In genomic region chr17:67274531-67275094, GRCm38 (mm10) we compare ENCODE assay signal across 8 mouse cellular contexts.
DNase-seq lines count a peak whose midpoint lies in the region; ATAC-seq and TF ChIP-seq lines count a peak whose summit lies in the region.
"Had no signal": no experiment of that assay in that cellular context is flagged by ENCODE, and none has a peak within 500 bp of the region (broad histone marks: within the 10 kb centered on the region; RNA-seq: fewer than 3 reads in every experiment).

No protein-coding gene starts in this region.

- peak overlapping the region; percentile 21; the same call in 1 of the 2 replicates for H3K27ac ChIP-seq in layer of hippocampus, adult 2 months
- 0 out of 2 replicates have a peak overlapping the region, but pooled peaks have one; percentile 38 for H3K27ac ChIP-seq in neural tube, embryonic 12.5 days
- H3K27ac ChIP-seq in lung, postnatal 0 days (ENCODE audit: low read length): no peak overlapping the region

- H3K4me2 ChIP-seq in neural tube, embryonic 12.5 days (replicated peaks): no peak overlapping the region
- H3K4me2 ChIP-seq in lung, postnatal 0 days (replicated peaks; ENCODE audit: low read depth, low read length): no peak overlapping the region

- WGBS in neural tube, embryonic 12.5 days: 60% methylated on average over 21 of the region's 21 CpGs
- 34% methylated on average over 21 of the region's 21 CpGs for WGBS in lung, postnatal 0 days

- H3K9me3 ChIP-seq in neural tube, embryonic 12.5 days: no peaks in the 10 kb centered on the region
- H3K9me3 ChIP-seq in lung, postnatal 0 days (ENCODE audit: low read length): no peaks in the 10 kb centered on the region

- peak; percentile 26 for DNase-seq in adrenal gland, adult 8-10 months
- DNase-seq in adrenal gland, postnatal 36 days: peak; percentile 51 to 58
- DNase-seq in gastrocnemius, adult 18-20 months (ENCODE audit: low spot score): peak; percentile 77
- peak; percentile 29 to 48 for DNase-seq in layer of hippocampus, adult 2 months (ENCODE audit: low spot score in 2 of 2)
- DNase-seq in lung, postnatal 0 days (ENCODE audit: low spot score): no peak
- no peak for DNase-seq in yolk sac, embryonic 10.5 days (ENCODE audit: low spot score)

- no peaks in the 10 kb centered on the region for H3K4me1 ChIP-seq in neural tube, embryonic 12.5 days
- peaks cover 9% of the 10 kb centered on the region; the same call in 1 of the 2 replicates for H3K4me1 ChIP-seq in lung, postnatal 0 days (ENCODE audit: insufficient read depth, low read depth, low read length)

- H3K27me3 ChIP-seq in neural tube, embryonic 12.5 days (replicated peaks): no peaks in the 10 kb centered on the region
- H3K27me3 ChIP-seq in lung, postnatal 0 days (replicated peaks; ENCODE audit: insufficient read depth, low read length): no peaks in the 10 kb centered on the region

- no peak for TF ChIP-seq EP300 in lung, postnatal 0 days (IDR thresholded peaks at IDR 0.05)

- TF ChIP-seq CTCF in layer of hippocampus, adult 2 months (conservative IDR thresholded peaks at IDR 0.05): no peak
- TF ChIP-seq CTCF in lung, postnatal 0 days (IDR thresholded peaks at IDR 0.05): no peak

- no peaks in the 10 kb centered on the region for H3K36me3 ChIP-seq in neural tube, embryonic 12.5 days
- H3K36me3 ChIP-seq in lung, postnatal 0 days (ENCODE audit: insufficient read depth, low read length): no peaks in the 10 kb centered on the region

- H3K9ac ChIP-seq in neural tube, embryonic 12.5 days: no peak overlapping the region
- H3K9ac ChIP-seq in lung, postnatal 0 days (replicated peaks; ENCODE audit: low read depth): no peak overlapping the region

- H3K4me3 ChIP-seq in layer of hippocampus, adult 2 months: peak overlapping the region; percentile 9
- H3K4me3 ChIP-seq in neural tube, embryonic 12.5 days: no peak overlapping the region
- no peak overlapping the region for H3K4me3 ChIP-seq in lung, postnatal 0 days (ENCODE audit: low read depth, low read length)
- H3K4me3 ChIP-seq: myocyte had no signal

- ATAC-seq in neural tube, embryonic 12.5 days (ENCODE audit: low FRiP score, low read depth): 0 out of 2 replicates have a peak, but pooled peaks have one; percentile 50
- no peak for ATAC-seq in lung, postnatal 0 days

Comparison
In these comparisons a context has a peak if more than half of its experiments do, and no peak if none do; other contexts are left out.
1. DNase-seq: peak in adrenal gland, adult 8-10 months (single experiment), adrenal gland, postnatal 36 days (2 of 2), gastrocnemius, adult 18-20 months (single experiment) and layer of hippocampus, adult 2 months (2 of 2); none in lung, postnatal 0 days (single experiment) and yolk sac, embryonic 10.5 days (single experiment).